Mouse (Mus musculus) testis, postnatal 10 days (tissue): Measurements from ENCODE around the gene Galnt10.
"Not testable (repeated sequence)": the region's sequence is repeated elsewhere in the genome, so short reads cannot be mapped to it uniquely, and the experiment has no call there.

Experiments
- DNase-seq: peaks from one replicate; pipeline ENCODE4 v3.0.0; 2021; ENCODE audit warnings: low spot score

Galnt10 gene

GRCm38 (mm10) chr11:57790866-57791535, 145.8 kb downstream of the Galnt10 start:
- no peak for DNase-seq

- no peak for DNase-seq
Observed at GRCm38 (mm10) chr11:57795086-57795485, 149.8 kb downstream of the Galnt10 start.

GRCm38 (mm10) chr11:57797828-57798227, 152.6 kb downstream of the Galnt10 start:
- DNase-seq, result no peak

- DNase-seq, result no peak
Observed at GRCm38 (mm10) chr11:57799456-57799855, 154.2 kb downstream of the Galnt10 start.

- DNase-seq, result no peak
Observed at GRCm38 (mm10) chr11:57800266-57800951, 155.2 kb downstream of the Galnt10 start.

GRCm38 (mm10) chr11:57800971-57801765, 155.9 kb downstream of the Galnt10 start, which contains the start of gene Sap30l:
Gene Sap30l, plus strand, starts transcription at chr11:57801637.
- peak; percentile 97 for DNase-seq

- DNase-seq, result peak; percentile 82
Observed at GRCm38 (mm10) chr11:57801766-57802510, 156.7 kb downstream of the Galnt10 start.

- no peak for DNase-seq
Observed at GRCm38 (mm10) chr11:57802511-57802870, 157.2 kb downstream of the Galnt10 start.

- no peak for DNase-seq
Observed at GRCm38 (mm10) chr11:57805047-57805446, 159.8 kb downstream of the Galnt10 start.

- DNase-seq, result no peak
Observed at GRCm38 (mm10) chr11:57809017-57809731, 163.9 kb downstream of the Galnt10 start.

- DNase-seq, result no peak
Observed at GRCm38 (mm10) chr11:57809732-57810098, 164.5 kb downstream of the Galnt10 start.

GRCm38 (mm10) chr11:57811006-57811405, 165.8 kb downstream of the Galnt10 start:
- no peak for DNase-seq

GRCm38 (mm10) chr11:57812212-57812611, 167.0 kb downstream of the Galnt10 start:
- no peak for DNase-seq

- DNase-seq, result no peak
Observed at GRCm38 (mm10) chr11:57813641-57814040, 168.4 kb downstream of the Galnt10 start.

- DNase-seq, result no peak
Observed at GRCm38 (mm10) chr11:57818189-57818588, 172.9 kb downstream of the Galnt10 start.

GRCm38 (mm10) chr11:57819999-57820581, 174.8 kb downstream of the Galnt10 start:
- DNase-seq, result peak; percentile 97

- DNase-seq, result not testable (repeated sequence)
Observed at GRCm38 (mm10) chr11:57823159-57823558, 177.9 kb downstream of the Galnt10 start.

- no peak for DNase-seq
Observed at GRCm38 (mm10) chr11:57823714-57824113, 178.5 kb downstream of the Galnt10 start.

- DNase-seq, result not testable (repeated sequence)
Observed at GRCm38 (mm10) chr11:57825234-57825633, 180.0 kb downstream of the Galnt10 start.

- DNase-seq, result no peak
Observed at GRCm38 (mm10) chr11:57827048-57827914, 182.0 kb downstream of the Galnt10 start.
